Mouse (Mus musculus): ENCODE results near the gene Stx1a. TPM values are rescaled to one million over a fixed set of nuclear protein-coding genes. Genes with fewer than 3 reads are reported as not detected.
A peak's percentile ranks its signal among the peaks of the same experiment; 100 is the strongest.

Stx1a gene
- polyA plus RNA-seq, 1 experiment, result 5.1 TPM

DNA sequence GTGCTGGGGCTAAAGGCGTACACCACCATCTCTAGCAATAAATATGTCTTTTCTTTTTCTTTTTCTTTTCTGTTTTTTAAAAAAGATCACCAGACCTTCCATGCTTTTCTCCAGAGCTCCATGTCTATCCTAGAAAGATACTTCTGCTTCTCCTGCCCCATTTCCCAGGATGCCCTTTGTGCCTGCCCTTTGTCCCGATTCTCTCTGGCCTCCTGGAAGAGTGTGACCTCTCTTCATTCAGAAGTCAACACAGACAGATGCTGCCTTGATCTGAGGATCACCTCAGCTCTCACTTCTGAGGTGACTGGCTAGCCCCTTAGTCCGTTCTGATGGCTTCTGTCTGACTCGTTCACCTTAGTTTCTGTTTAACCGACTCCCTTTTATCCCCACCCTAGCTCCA lies 57.3 kb downstream of the Stx1a start:
- no peaks in the 10 kb centered on the region for H3K27me3 ChIP-seq (ENCODE audit: control insufficient read depth, insufficient read depth, low read length)
- H3K36me3 ChIP-seq (ENCODE audit: control insufficient read depth, insufficient read depth, low read length), result no peaks in the 10 kb centered on the region
- H3K27ac ChIP-seq (ENCODE audit: insufficient read depth, low read depth, low read length), result no peak overlapping the region
- peaks cover 14% of the 10 kb centered on the region for H3K4me1 ChIP-seq (ENCODE audit: control insufficient read depth, insufficient read depth, insufficient read length, low read length)
- TF ChIP-seq POLR2A (IDR thresholded peaks at IDR 0.05; ENCODE audit: low read depth, low read length) (no peak), CTCF (IDR thresholded peaks at IDR 0.05; ENCODE audit: extremely low read depth, insufficient read length, insufficient replicate concordance, low read depth, low read length) (no peak)
- H3K4me3 ChIP-seq (ENCODE audit: low read depth, low read length), result no peak overlapping the region
- WGBS, result 79% methylated on average over 5 of the region's 5 CpGs

- Histone ChIP-seq H3K27ac (ENCODE audit: insufficient read depth, low read depth, low read length) (no peak overlapping the region), H3K36me3 (ENCODE audit: control insufficient read depth, insufficient read depth, low read length) (no peaks in the 10 kb centered on the region), H3K27me3 (ENCODE audit: control insufficient read depth, insufficient read depth, low read length) (no peaks in the 10 kb centered on the region; the same call in 1 of the 2 replicates), H3K4me3 (ENCODE audit: low read depth, low read length) (no peak overlapping the region), H3K4me1 (ENCODE audit: control insufficient read depth, insufficient read depth, insufficient read length, low read length) (peaks cover 11% of the 10 kb centered on the region)
- no peak for TF ChIP-seq CTCF (IDR thresholded peaks at IDR 0.05; ENCODE audit: extremely low read depth, insufficient read length, insufficient replicate concordance, low read depth, low read length)
- no peak for TF ChIP-seq POLR2A (IDR thresholded peaks at IDR 0.05; ENCODE audit: low read depth, low read length)
- 65% methylated on average over 4 of the region's 4 CpGs for WGBS
These were observed 63.6 kb downstream of the Stx1a start for GRCm38 (mm10) chr5:135086871-135087270.

DNA sequence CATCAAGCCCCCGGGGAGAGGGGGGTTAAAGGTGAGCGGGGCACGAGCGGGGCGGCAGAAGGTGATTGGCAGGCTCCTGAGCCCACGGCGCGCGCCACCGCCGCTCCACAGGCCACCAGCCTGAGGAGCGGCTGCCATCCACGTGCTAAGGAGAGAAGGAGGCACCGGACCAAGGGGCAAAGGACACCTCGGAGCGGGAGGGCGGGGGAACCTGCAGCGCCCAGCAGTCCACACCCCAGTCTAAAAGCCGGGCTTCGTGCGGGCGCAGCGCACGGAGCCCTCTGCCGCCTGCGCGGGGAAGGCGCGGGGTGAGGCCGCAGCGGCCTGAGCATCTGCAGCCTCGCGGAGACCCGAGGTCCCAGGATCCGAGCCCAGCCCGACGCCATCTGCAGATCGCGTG lies 66.4 kb downstream of the Stx1a start, which contains the start of gene Mlxipl:
Gene Mlxipl, plus strand, starts transcription at position 238 of the 400 bp plus-strand sequence.
- peak within 1 kb of the TSS; percentile 56 for H3K4me3 ChIP-seq (ENCODE audit: low read depth, low read length)

More for the DNA sequence above, 66.4 kb downstream of the Stx1a start, which contains the start of gene Mlxipl:
- H3K4me1 ChIP-seq (ENCODE audit: control insufficient read depth, insufficient read depth, insufficient read length, low read length), result peaks cover 11% of the 10 kb centered on the region
- no peaks in the 10 kb centered on the region; the same call in 1 of the 2 replicates for H3K27me3 ChIP-seq (ENCODE audit: control insufficient read depth, insufficient read depth, low read length)
- 2% methylated on average over 39 of the region's 39 CpGs for WGBS
- no peaks in the 10 kb centered on the region for H3K36me3 ChIP-seq (ENCODE audit: control insufficient read depth, insufficient read depth, low read length)
- H3K27ac ChIP-seq (ENCODE audit: insufficient read depth, low read depth, low read length), result peak within 1 kb of the TSS; percentile 5; the same call in 1 of the 2 replicates
- TF ChIP-seq POLR2A (IDR thresholded peaks at IDR 0.05; ENCODE audit: low read depth, low read length) (peak; percentile 29; the same call in 1 of the 2 replicates), CTCF (IDR thresholded peaks at IDR 0.05; ENCODE audit: extremely low read depth, insufficient read length, insufficient replicate concordance, low read depth, low read length) (0 out of 2 replicates have a peak, but pooled peaks have one; percentile 23)

Other genes starting within 250 kb of the Stx1a start
- gene Tmem270, start 116.7 kb upstream of the Stx1a start, polyA plus RNA-seq (2012; rRNA removed), result not detected in 2 replicates
- not detected in 2 replicates for gene Cldn13, start 108.0 kb upstream of the Stx1a start, polyA plus RNA-seq (2012; rRNA removed)
- gene Mettl27, start 91.1 kb upstream of the Stx1a start, polyA plus RNA-seq (2012; rRNA removed), result 8.2 and 21.4 TPM in 2 replicates
- 112 and 571 TPM in 2 replicates for gene Cldn4, start 76.5 kb upstream of the Stx1a start, polyA plus RNA-seq (2012; rRNA removed)
- gene Cldn3, start 37.3 kb upstream of the Stx1a start, polyA plus RNA-seq (2012; rRNA removed), result 1,043 and 2,448 TPM in 2 replicates
- gene Abhd11, start 14.3 kb upstream of the Stx1a start, polyA plus RNA-seq (2012; rRNA removed), result 48.1 and 90.7 TPM in 2 replicates
- gene Dnajc30, start 40.7 kb downstream of the Stx1a start, polyA plus RNA-seq (2012; rRNA removed), result 30.1 and 46.4 TPM in 2 replicates
- gene Bud23, start 41.5 kb downstream of the Stx1a start, polyA plus RNA-seq (2012; rRNA removed), result 31.2 and 43.7 TPM in 2 replicates
- gene Vps37d, start 54.8 kb downstream of the Stx1a start, polyA plus RNA-seq (2012; rRNA removed), result 3.0 and 7.0 TPM in 2 replicates
- 190 and 304 TPM in 2 replicates for gene Mlxipl, start 66.4 kb downstream of the Stx1a start, polyA plus RNA-seq (2012; rRNA removed)
- 4.8 and 5.3 TPM in 2 replicates for gene Tbl2, start 126.2 kb downstream of the Stx1a start, polyA plus RNA-seq (2012; rRNA removed)
- gene Bcl7b, start 144.8 kb downstream of the Stx1a start, polyA plus RNA-seq (2012; rRNA removed), result 12.1 and 28.4 TPM in 2 replicates
- gene Baz1b, start 163.8 kb downstream of the Stx1a start, polyA plus RNA-seq (2012; rRNA removed), result 6.9 and 14.7 TPM in 2 replicates
- gene Fzd9, start 227.7 kb downstream of the Stx1a start, polyA plus RNA-seq (2012; rRNA removed), result 2.2 and 8.7 TPM in 2 replicates